In genomic region chr6:142700753-142701152, GRCm38 (mm10) we compare ENCODE assay signal across 16 mouse cellular contexts. TPM values are rescaled to one million over a fixed set of nuclear protein-coding genes. Genes with fewer than 3 reads are reported as not detected.
DNase-seq lines count a peak whose midpoint lies in the region; ATAC-seq and TF ChIP-seq lines count a peak whose summit lies in the region.
"Had no signal": no experiment of that assay in that cellular context is flagged by ENCODE, and none has a peak within 500 bp of the region (broad histone marks: within the 10 kb centered on the region; RNA-seq: fewer than 3 reads in every experiment).

No protein-coding gene starts in this region.

- H3K9me3 ChIP-seq in kidney, embryonic 14.5 days (ENCODE audit: control insufficient read depth, low read length), result no peaks in the 10 kb centered on the region
- H3K9me3 ChIP-seq in neural tube, embryonic 12.5 days, result no peaks in the 10 kb centered on the region
- no peaks in the 10 kb centered on the region for H3K9me3 ChIP-seq in neural tube, embryonic 15.5 days (replicated peaks)
- H3K9me3 ChIP-seq in midbrain, postnatal 0 days (ENCODE audit: low read length), result no peaks in the 10 kb centered on the region
- H3K9me3 ChIP-seq: forebrain, embryonic 13.5 days; megakaryocyte, embryonic 14.5 days; neural tube, embryonic 13.5 days had no signal

- H3K79me2 ChIP-seq in heart, adult 2 months (replicated peaks; ENCODE audit: control insufficient read depth, insufficient read depth, low read length), result no peaks in the 10 kb centered on the region

- intact Hi-C loops in heart, adult 2 months (cut with DNase I), result loop anchor here (5.0 kb wide), 1 partner anchor 33 kb away; no protein-coding TSS in a partner anchor

- ATAC-seq in kidney, embryonic 14.5 days (ENCODE audit: low FRiP score, low TSS enrichment), result no peak
- no peak for ATAC-seq in neural tube, embryonic 12.5 days (ENCODE audit: low FRiP score, low read depth)
- no peak for ATAC-seq in neural tube, embryonic 15.5 days (ENCODE audit: low FRiP score)
- ATAC-seq in midbrain, postnatal 0 days (ENCODE audit: low FRiP score), result no peak

- peak overlapping the region; percentile 54 for H3K4me3 ChIP-seq in heart, adult 2 months
- no peak overlapping the region for H3K4me3 ChIP-seq in kidney, embryonic 14.5 days (ENCODE audit: low read length)
- H3K4me3 ChIP-seq in neural tube, embryonic 12.5 days, result no peak overlapping the region
- H3K4me3 ChIP-seq in neural tube, embryonic 15.5 days (replicated peaks), result no peak overlapping the region
- H3K4me3 ChIP-seq in midbrain, postnatal 0 days (ENCODE audit: low read depth, low read length), result no peak overlapping the region
- H3K4me3 ChIP-seq: forebrain, embryonic 13.5 days; megakaryocyte, embryonic 14.5 days; neural tube, embryonic 13.5 days had no signal

- peak overlapping the region; percentile 89 for H3K27ac ChIP-seq in heart, adult 2 months
- no peak overlapping the region for H3K27ac ChIP-seq in kidney, embryonic 14.5 days (ENCODE audit: low read depth, low read length)
- H3K27ac ChIP-seq in neural tube, embryonic 12.5 days, result no peak overlapping the region
- H3K27ac ChIP-seq in neural tube, embryonic 15.5 days (replicated peaks), result no peak overlapping the region
- H3K27ac ChIP-seq in midbrain, postnatal 0 days (ENCODE audit: low read depth, low read length), result no peak overlapping the region
- H3K27ac ChIP-seq: forebrain, embryonic 13.5 days; neural tube, embryonic 13.5 days had no signal

- H3K4me2 ChIP-seq in kidney, embryonic 14.5 days (replicated peaks; ENCODE audit: low read depth, low read length), result peak overlapping the region; percentile 82; the same call in 1 of the 2 replicates
- 0 out of 2 replicates have a peak overlapping the region, but pooled peaks have one; percentile 16 for H3K4me2 ChIP-seq in neural tube, embryonic 12.5 days (replicated peaks)
- no peak overlapping the region for H3K4me2 ChIP-seq in neural tube, embryonic 15.5 days
- no peak overlapping the region for H3K4me2 ChIP-seq in midbrain, postnatal 0 days (ENCODE audit: low read depth, low read length, poor library complexity, severe bottlenecking)

- WGBS in heart, adult 2 months, result 43% methylated on average over 8 of the region's 8 CpGs
- 73% methylated on average over 8 of the region's 8 CpGs for WGBS in kidney, embryonic 14.5 days
- WGBS in neural tube, embryonic 12.5 days, result 76% methylated on average over 8 of the region's 8 CpGs
- WGBS in neural tube, embryonic 15.5 days, result 85% methylated on average over 8 of the region's 8 CpGs
- whole genome bisulfite sequencing in midbrain, postnatal 0 days, result 54% methylated on average over 8 of the region's 8 CpGs

- H3K9ac ChIP-seq in heart, adult 2 months (ENCODE audit: low read depth, low read length), result peak overlapping the region; percentile 27
- no peak overlapping the region for H3K9ac ChIP-seq in kidney, embryonic 14.5 days (ENCODE audit: low read depth, low read length)
- H3K9ac ChIP-seq in neural tube, embryonic 12.5 days, result no peak overlapping the region
- H3K9ac ChIP-seq in neural tube, embryonic 15.5 days (replicated peaks), result no peak overlapping the region
- H3K9ac ChIP-seq in midbrain, postnatal 0 days (replicated peaks; ENCODE audit: low read length, poor library complexity, severe bottlenecking), result no peak overlapping the region
- H3K9ac ChIP-seq: forebrain, embryonic 13.5 days; neural tube, embryonic 13.5 days had no signal

- no peak for DNase-seq in heart, adult 2 months
- no peak for DNase-seq in heart, adult 11 months
- no peak for DNase-seq in kidney, postnatal 14 days
- no peak for DNase-seq in embryo, embryonic 9.5 days (ENCODE audit: extremely low spot score)
- no peak for DNase-seq in midbrain, postnatal 0 days (ENCODE audit: low spot score)
- DNase-seq: adrenal gland, postnatal 25 days; cerebellum, adult 9-10 months; left cerebral cortex, postnatal 4 days; right cerebral cortex, postnatal 4 days had no signal

- TF ChIP-seq EP300 in heart, adult 2 months (IDR thresholded peaks at IDR 0.05; ENCODE audit: insufficient read depth, low read depth, low read length), result no peak

- H3K27me3 ChIP-seq in heart, adult 2 months (ENCODE audit: control insufficient read depth, insufficient read depth, low read length), result no peaks in the 10 kb centered on the region
- no peaks in the 10 kb centered on the region for H3K27me3 ChIP-seq in kidney, embryonic 14.5 days (ENCODE audit: control insufficient read depth, insufficient read depth, low read length)
- 0 out of 2 replicates have a peak, but pooled peaks cover 7% of the 10 kb centered on the region for H3K27me3 ChIP-seq in neural tube, embryonic 12.5 days (replicated peaks)
- 0 out of 2 replicates have a peak, but pooled peaks cover 8% of the 10 kb centered on the region for H3K27me3 ChIP-seq in neural tube, embryonic 15.5 days (replicated peaks)
- no peaks in the 10 kb centered on the region for H3K27me3 ChIP-seq in midbrain, postnatal 0 days (ENCODE audit: insufficient read depth, low read length)

- TF ChIP-seq CTCF in heart, adult 2 months (IDR thresholded peaks at IDR 0.05), result no peak
- TF ChIP-seq CTCF in midbrain, postnatal 0 days (IDR thresholded peaks at IDR 0.05), result no peak

- no peak for TF ChIP-seq POLR2A in heart, adult 2 months (IDR thresholded peaks at IDR 0.05; ENCODE audit: insufficient read depth, low read depth, low read length)

- H3K4me1 ChIP-seq in heart, adult 2 months (ENCODE audit: control insufficient read depth, insufficient read depth, low read length), result no peaks in the 10 kb centered on the region; the same call in 1 of the 2 replicates
- H3K4me1 ChIP-seq in kidney, embryonic 14.5 days (ENCODE audit: control insufficient read depth, insufficient read depth, low read length), result no peaks in the 10 kb centered on the region
- H3K4me1 ChIP-seq in neural tube, embryonic 12.5 days, result peaks cover 10% of the 10 kb centered on the region
- H3K4me1 ChIP-seq in neural tube, embryonic 15.5 days, result peaks cover 10% of the 10 kb centered on the region
- H3K4me1 ChIP-seq in midbrain, postnatal 0 days (ENCODE audit: insufficient read depth, low read length), result no peaks in the 10 kb centered on the region; the same call in 1 of the 2 replicates

- peaks cover 12% of the 10 kb centered on the region for H3K36me3 ChIP-seq in heart, adult 2 months (ENCODE audit: control insufficient read depth, insufficient read depth, low read length)
- H3K36me3 ChIP-seq in kidney, embryonic 14.5 days (ENCODE audit: control insufficient read depth, insufficient read depth, low read length), result no peaks in the 10 kb centered on the region
- no peaks in the 10 kb centered on the region for H3K36me3 ChIP-seq in neural tube, embryonic 12.5 days
- H3K36me3 ChIP-seq in neural tube, embryonic 15.5 days, result no peaks in the 10 kb centered on the region
- no peaks in the 10 kb centered on the region for H3K36me3 ChIP-seq in midbrain, postnatal 0 days (ENCODE audit: insufficient read depth, low read length)
- H3K36me3 ChIP-seq: neural tube, embryonic 13.5 days had no signal

RNA-seq across cellular contexts. Expression of gene Abcc9, which starts 1.4 kb away (rescaled TPM):
- total RNA-seq in heart, adult 2 months (2021), result 100 to 1,000 TPM; 227 to 235 TPM
- 57.8 and 100 TPM in 2 replicates for polyA plus RNA-seq in heart, adult 2 months (2012; rRNA removed)
- 6.4 and 7.3 TPM in 2 replicates for polyA plus RNA-seq in kidney, embryonic 14.5 days (2014; fragmentation: Nextera tagmentation; extraction: Ambion mirVana)
- 2.1 and 2.4 TPM in 2 replicates for polyA plus RNA-seq in neural tube, embryonic 12.5 days (2016; fragmentation: Nextera tagmentation; extraction: Ambion mirVana)
- 2.9 and 4.6 TPM in 2 replicates for polyA plus RNA-seq in neural tube, embryonic 15.5 days (2015; fragmentation: Nextera tagmentation; extraction: Ambion mirVana)
- 9.7 and 10.7 TPM in 2 replicates for total RNA-seq in midbrain, postnatal 0 days (2014; rRNA removed)
- polyA plus RNA-seq in midbrain, postnatal 0 days (2015; fragmentation: Nextera tagmentation; extraction: Ambion mirVana), result 1.9 and 2.3 TPM in 2 replicates
- total RNA-seq: granulocyte monocyte progenitor cell, adult 5-6 weeks had no signal

RNA-seq across cellular contexts. Expression of gene Cmas, which starts 55.7 kb away (rescaled TPM):
- 10 to 100 TPM; 35.0 to 35.9 TPM for total RNA-seq in heart, adult 2 months (2021)
- 11.7 and 18.5 TPM in 2 replicates for polyA plus RNA-seq in heart, adult 2 months (2012; rRNA removed)
- 81.1 and 85.6 TPM in 2 replicates for polyA plus RNA-seq in kidney, embryonic 14.5 days (2014; fragmentation: Nextera tagmentation; extraction: Ambion mirVana)
- 144 and 147 TPM in 2 replicates for polyA plus RNA-seq in neural tube, embryonic 12.5 days (2016; fragmentation: Nextera tagmentation; extraction: Ambion mirVana)
- 164 and 177 TPM in 2 replicates for polyA plus RNA-seq in neural tube, embryonic 15.5 days (2015; fragmentation: Nextera tagmentation; extraction: Ambion mirVana)
- total RNA-seq in midbrain, postnatal 0 days (2014; rRNA removed), result 105 and 111 TPM in 2 replicates
- 208 and 220 TPM in 2 replicates for polyA plus RNA-seq in midbrain, postnatal 0 days (2015; fragmentation: Nextera tagmentation; extraction: Ambion mirVana)

Comparison
In these comparisons a context has a peak if more than half of its experiments do, and no peak if none do; other contexts are left out.
1. H3K4me2 ChIP-seq: peak in kidney, embryonic 14.5 days (single experiment) and neural tube, embryonic 12.5 days (single experiment); none in neural tube, embryonic 15.5 days (single experiment) and midbrain, postnatal 0 days (single experiment).